Mouse (Mus musculus): ENCODE results near the gene Atp4a. TPM values are rescaled to one million over a fixed set of nuclear protein-coding genes. Genes with fewer than 3 reads are reported as not detected.

The Atp4a gene
- total RNA-seq (2014; fragmentation: Nextera tagmentation) (1.5 TPM in 1 of 2 replicates, not detected in the other), total RNA-seq (2017) (0.22 and 3.5 TPM in 2 replicates)

- ATAC-seq (replicated peaks; ENCODE audit: poor library complexity, severe bottlenecking) = no peak
Measured at GRCm38 (mm10) chr7:30711942-30712341, at the start of gene Atp4a. Gene Atp4a, plus strand, starts transcription at chr7:30712209.

DNA sequence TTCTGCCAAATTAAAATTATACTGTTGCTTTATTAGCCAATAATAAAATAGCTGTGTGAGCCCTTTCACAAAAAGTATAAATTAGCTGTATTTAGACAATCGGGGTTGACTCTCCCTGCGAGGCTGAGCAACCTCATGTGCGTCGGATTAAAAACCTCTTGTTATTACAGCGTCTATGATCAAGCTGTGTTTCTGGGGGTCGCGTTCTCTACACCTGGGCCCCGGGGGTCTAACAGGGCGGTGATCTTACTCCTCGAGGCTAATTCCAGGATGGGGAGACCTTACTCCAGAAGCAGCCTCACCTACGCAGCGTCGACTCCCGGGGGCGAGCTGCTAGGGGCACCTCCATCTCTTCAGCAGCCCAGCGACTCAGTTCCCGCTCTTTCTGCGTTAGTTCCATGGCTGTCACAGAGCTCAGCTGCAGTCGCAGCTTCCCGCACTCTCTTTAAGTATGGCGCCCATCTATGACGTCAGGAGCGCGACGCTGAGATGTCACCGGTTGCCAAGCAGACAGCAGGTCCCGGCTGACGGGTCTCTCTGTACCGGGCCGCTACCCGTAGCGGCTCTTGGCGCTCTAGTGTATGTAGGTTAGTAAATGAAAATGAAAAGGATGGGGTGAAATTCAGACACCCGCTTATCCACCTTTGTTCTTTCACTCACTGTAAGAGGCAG, 47.3 kb upstream of the Atp4a start, which contains the start of gene Haus5:
Haus5 (minus strand) TSS at position 466 of the 672 bp plus-strand sequence.
- peak; percentile 99 for ATAC-seq (replicated peaks; ENCODE audit: poor library complexity, severe bottlenecking)

DNA sequence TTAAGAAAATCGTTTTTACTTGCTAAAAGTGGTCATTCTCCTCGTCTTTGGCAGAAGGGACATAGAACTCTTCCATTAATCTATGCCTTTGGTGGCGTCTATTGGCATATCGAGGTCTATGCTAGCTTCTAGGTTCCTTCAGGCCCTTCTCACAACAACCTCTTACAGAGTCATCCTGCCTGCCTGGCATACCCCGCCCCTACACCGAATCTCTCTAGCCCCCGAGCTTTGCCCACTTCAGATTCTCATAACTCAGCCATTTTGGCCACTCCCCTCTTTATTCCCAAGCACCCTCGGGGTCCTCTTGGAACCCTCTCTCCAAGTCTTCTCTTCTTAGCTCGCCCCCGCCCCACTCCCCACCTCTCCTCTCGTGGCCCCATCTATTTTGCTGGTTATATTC, 46.7 kb upstream of the Atp4a start:
- ATAC-seq (replicated peaks; ENCODE audit: poor library complexity, severe bottlenecking) = peak; percentile 15; the same call in 1 of the 2 replicates

DNA sequence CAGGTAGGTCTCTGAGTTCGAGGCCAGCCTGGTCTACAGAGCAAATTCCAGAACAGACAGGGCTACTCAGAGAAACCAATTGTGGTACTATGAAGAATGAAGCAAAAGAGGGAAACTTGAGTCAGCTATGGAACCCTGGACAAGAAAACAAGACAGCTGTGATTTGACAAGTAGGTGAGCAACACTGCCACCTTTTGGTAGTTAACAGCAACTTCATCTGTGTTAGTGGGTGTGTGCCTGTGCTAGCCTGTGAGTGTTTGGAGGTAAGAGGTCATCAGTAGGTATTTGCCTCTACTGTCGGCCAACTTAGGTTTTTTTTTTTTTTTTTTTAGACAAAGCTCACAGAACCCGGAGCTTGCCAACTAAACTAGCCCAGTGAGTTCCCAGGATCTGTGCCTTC, 42.8 kb upstream of the Atp4a start:
- ATAC-seq (replicated peaks; ENCODE audit: poor library complexity, severe bottlenecking) = peak; percentile 64

DNA sequence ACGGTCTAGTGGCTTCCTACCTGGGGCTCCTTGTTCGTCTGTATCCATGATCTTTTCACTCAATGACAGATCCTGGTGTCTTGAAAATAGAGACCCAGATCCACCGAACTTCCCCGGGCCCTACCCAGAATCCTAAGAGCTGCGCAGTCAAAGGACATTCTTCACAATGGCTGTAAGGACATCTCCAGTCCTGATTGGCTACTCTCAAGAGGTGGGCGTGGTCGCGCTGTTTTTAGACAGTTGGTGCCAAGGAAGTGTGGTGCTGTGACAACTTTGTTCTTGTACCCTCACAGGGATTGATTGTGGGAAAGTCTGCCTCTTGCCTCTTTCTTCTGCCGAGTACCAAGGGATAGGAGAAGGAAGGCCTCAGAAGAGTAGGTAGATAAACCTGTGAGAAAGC, 40.5 kb upstream of the Atp4a start, which contains the start of gene Pmis2:
Pmis2 (minus strand) TSS at position 126 of the 400 bp plus-strand sequence.
- ATAC-seq (replicated peaks; ENCODE audit: poor library complexity, severe bottlenecking) = no peak

- no peak for ATAC-seq (replicated peaks; ENCODE audit: poor library complexity, severe bottlenecking)
Measured at GRCm38 (mm10) chr7:30678263-30678975, 33.6 kb upstream of the Atp4a start.

DNA sequence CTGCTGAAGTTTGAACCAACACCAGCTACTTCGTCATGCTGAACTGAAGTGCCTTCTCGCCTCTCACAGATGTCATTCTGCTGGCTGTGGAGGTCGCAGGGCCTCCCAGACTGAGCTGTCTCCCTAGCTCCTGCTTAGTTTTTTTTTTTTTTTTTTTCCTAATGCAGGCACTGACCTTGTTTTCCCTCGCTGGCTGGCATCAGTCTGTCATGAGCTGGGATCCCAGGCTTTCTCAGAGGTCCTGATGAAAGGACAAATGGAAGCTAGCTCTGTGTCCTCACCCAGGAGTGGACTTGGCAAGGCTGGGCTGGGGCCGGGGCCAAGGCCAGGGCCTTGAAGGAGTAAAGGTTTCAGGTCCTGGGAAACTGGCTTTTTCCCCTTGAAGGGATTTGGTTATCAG, 30.1 kb upstream of the Atp4a start:
- ATAC-seq (replicated peaks; ENCODE audit: poor library complexity, severe bottlenecking) = no peak

DNA sequence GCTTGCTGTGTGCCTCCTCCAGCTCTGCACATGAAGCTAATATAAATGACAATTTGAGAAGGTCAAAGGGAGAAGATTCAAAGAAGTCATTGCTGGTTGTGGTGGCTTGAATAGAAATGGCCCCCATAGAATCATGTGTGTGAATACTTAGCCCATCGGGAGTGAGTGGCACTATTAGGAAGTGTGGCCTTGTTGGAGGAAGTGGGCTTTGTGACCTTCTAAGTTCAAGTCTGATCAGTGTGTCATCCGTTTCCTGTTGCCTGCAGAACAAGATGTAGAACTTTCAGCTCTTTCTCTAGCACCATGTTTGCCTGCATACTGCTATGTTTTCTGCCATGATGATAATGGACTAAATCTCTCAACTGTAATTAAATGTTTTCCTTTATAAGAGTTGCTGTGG, 28.6 kb upstream of the Atp4a start:
- ATAC-seq (replicated peaks; ENCODE audit: poor library complexity, severe bottlenecking) = peak; percentile 79

- no peak for ATAC-seq (replicated peaks; ENCODE audit: poor library complexity, severe bottlenecking)
Measured at GRCm38 (mm10) chr7:30688325-30688724, 23.7 kb upstream of the Atp4a start.

GRCm38 (mm10) chr7:30698101-30698500, 13.9 kb upstream of the Atp4a start:
- ATAC-seq (replicated peaks; ENCODE audit: poor library complexity, severe bottlenecking) = peak; percentile 100

GRCm38 (mm10) chr7:30698589-30698988, 13.4 kb upstream of the Atp4a start, which contains the start of gene 2200002J24Rik:
Gene 2200002J24Rik, plus strand, starts transcription at chr7:30698926.
- ATAC-seq (replicated peaks; ENCODE audit: poor library complexity, severe bottlenecking) = peak; percentile 74

GRCm38 (mm10) chr7:30706214-30706882, 5.7 kb upstream of the Atp4a start:
- ATAC-seq (replicated peaks; ENCODE audit: poor library complexity, severe bottlenecking) = no peak

DNA sequence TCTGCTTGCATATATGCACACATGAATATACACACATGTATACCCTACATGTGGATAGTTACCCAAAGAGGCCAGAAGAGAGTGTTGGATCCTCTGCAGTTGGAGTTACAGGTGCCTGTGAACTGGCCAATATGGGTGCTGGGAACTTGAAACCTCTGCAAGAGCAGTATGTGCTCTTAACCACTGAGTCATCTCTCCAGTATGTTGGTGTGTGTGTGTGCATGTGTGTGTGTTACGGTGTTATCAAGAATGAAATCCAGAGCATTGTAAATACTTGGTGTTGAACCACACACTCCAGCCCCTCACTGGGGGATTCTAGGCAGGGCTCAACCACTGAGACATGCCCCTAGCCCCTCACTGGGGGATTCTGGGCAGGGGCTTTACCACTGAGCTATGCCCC, 4.6 kb upstream of the Atp4a start:
- no peak for ATAC-seq (replicated peaks; ENCODE audit: poor library complexity, severe bottlenecking)

GRCm38 (mm10) chr7:30717006-30717715, 5.2 kb downstream of the Atp4a start:
- peak; percentile 91 for ATAC-seq (replicated peaks; ENCODE audit: poor library complexity, severe bottlenecking)

DNA sequence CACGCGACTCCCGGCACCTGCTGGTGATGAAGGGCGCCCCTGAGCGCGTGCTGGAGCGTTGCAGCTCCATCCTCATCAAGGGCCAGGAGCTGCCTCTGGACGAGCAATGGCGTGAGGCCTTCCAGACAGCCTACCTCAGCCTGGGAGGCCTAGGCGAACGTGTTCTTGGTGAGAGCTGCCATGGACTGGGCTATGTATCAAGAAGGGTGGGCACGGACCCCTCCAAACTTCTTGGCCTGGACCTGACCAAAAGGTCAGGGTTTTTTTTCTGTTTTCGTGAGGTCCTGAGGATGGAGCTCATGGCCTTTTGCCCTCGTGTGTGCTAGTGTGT, 5.7 kb downstream of the Atp4a start:
- no peak for ATAC-seq (replicated peaks; ENCODE audit: poor library complexity, severe bottlenecking)

DNA sequence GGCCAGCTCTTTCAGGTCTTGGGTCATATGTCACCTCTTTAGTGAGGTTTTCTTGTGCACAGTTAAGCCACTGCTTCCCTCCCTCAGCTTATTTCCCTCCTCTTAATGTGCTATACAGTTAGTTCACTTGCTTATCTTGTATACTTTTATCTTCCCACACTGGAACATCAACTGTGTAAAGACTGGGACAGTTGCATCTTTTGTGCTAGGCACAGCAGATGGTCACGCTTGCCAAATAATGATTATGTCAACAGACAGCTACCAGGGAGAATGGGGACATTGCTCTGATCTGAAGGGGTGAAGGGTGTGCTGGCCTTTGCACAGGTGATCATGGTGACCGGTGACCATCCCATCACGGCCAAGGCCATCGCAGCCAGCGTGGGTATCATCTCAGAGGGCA, 7.7 kb downstream of the Atp4a start:
- no peak for ATAC-seq (replicated peaks; ENCODE audit: poor library complexity, severe bottlenecking)

DNA sequence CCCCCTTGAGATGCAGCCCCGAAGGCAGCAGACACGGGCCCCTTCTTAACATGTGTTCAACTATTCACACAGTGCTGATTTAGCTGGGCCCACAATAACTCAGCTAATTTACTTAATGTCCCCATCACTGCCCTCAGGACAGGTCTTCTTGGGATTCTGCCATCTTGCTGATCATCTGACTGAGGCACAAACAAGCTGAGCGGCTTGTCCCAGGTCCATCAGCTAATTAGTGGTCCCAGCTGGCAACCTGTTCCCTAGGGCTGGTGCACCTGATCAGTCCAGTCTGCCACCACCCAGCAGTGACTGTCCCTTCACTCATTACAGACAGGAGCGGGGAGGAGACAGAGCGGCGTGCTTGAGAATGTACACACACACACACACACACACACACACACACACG, 9.3 kb downstream of the Atp4a start:
- no peak for ATAC-seq (replicated peaks; ENCODE audit: poor library complexity, severe bottlenecking)

DNA sequence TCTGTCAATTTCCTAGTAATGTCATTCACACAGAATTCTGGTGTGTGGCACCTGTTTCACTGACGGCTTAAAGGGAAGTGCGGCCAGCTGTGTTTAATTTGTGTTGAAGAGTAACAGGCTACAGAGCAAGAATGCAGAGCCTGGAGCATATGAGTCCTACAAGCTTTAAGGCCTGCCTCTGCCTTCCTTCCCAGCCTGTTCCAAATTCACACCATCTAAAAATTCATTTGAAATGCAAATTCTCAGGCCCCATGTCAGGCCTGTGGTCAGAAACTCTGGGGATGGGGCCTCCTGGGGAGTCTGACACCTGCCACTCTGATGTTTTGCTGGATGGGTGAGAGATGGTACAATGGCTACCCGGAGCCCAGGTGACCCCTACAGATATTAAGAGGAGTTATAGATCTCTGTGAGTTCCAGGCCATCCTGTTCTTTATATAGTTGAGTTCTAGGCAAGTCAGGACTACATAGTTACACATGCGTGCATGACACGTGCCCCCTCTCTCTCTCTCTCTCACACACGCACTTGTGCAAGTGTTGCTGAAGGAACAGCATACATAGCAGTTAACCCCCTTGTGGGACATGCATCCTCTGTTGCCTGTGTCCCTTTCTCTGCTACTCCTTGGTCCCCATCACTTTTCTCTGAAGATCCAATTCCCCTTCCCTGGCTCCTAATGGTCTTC, 11.4 kb downstream of the Atp4a start:
- ATAC-seq (replicated peaks; ENCODE audit: poor library complexity, severe bottlenecking) = no peak

DNA sequence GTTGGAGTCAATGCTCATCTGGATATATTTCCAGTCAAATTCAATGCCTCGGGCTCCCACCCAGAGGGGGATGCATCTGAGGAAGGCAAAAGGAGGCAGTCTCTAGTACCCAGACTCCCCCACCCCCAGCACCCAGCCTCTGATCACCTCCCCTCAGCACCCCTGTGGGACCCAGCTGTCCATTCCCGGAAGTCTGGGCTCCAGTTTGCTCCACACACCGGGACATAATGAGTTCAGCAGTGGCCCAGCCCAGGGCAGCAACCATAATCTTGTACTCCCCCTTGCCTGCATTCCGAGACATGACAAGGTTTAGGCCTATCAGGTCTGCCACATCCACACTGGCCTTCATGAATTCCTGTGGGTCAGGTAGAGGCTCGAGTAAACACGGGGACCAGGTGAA, 16.2 kb downstream of the Atp4a start:
- no peak for ATAC-seq (replicated peaks; ENCODE audit: poor library complexity, severe bottlenecking)
